Mouse (Mus musculus) stomach, embryonic 14.5 days (tissue): Measurements from ENCODE around the gene Unc93b1. TPM values are rescaled to one million over a fixed set of nuclear protein-coding genes. Genes with fewer than 3 reads are reported as not detected.

ENCODE experiments used
- ATAC-seq: fragments of 200-750 bp; cut with Nextera tagmentation; 2 replicates; pipeline ENCODE4 v1.8.0; 2017; ENCODE audit warnings: low read depth, moderate TSS enrichment; ENCODE audit not compliant: insufficient number of reproducible peaks, insufficient read depth, low FRiP score
- H3K27ac ChIP-seq: fragments of 300-500 bp; sonication (generic); 2 replicates; pipeline ENCODE4 v1.5.1; 2014; ENCODE audit warnings: mild to moderate bottlenecking, low read length, moderate library complexity, mixed read lengths
- H3K27me3 ChIP-seq: fragments of 300-500 bp; sonication (generic); 2 replicates; pipeline ENCODE4 v1.6.1; 2014; ENCODE audit warnings: low read length, control low read depth, mixed read lengths; ENCODE audit not compliant: control insufficient read depth, insufficient read depth
- H3K36me3 ChIP-seq: fragments of 300-500 bp; sonication (generic); 2 replicates; pipeline ENCODE4 v1.6.1; 2014; ENCODE audit warnings: mild to moderate bottlenecking, control low read depth, low read length, moderate library complexity, mixed read lengths; ENCODE audit not compliant: control insufficient read depth, insufficient read depth
- H3K4me1 ChIP-seq: fragments of 300-500 bp; sonication (generic); 2 replicates; pipeline ENCODE4 v1.6.1; 2014; ENCODE audit warnings: low read length, control low read depth, mixed read lengths; ENCODE audit not compliant: control insufficient read depth, insufficient read depth
- H3K4me2 ChIP-seq: fragments of 300-500 bp; sonication (generic); replicated peaks from 2 replicates; pipeline ENCODE4 v1.6.1; 2014; ENCODE audit warnings: low read depth, low read length, control low read depth
- H3K4me3 ChIP-seq: fragments of 300-500 bp; sonication (generic); 2 replicates; pipeline ENCODE4 v1.5.1; 2014; ENCODE audit warnings: low read depth, low read length, control low read depth
- H3K9ac ChIP-seq: fragments of 300-500 bp; sonication (generic); replicated peaks from 2 replicates; pipeline ENCODE4 v1.6.1; 2014; ENCODE audit warnings: low read depth, mild to moderate bottlenecking, control low read depth, low read length, moderate library complexity, mixed read lengths
- H3K9me3 ChIP-seq: fragments of 300-500 bp; sonication (generic); 2 replicates; pipeline ENCODE4 v1.6.1; 2016; ENCODE audit warnings: low read depth, low read length, control low read depth; ENCODE audit not compliant: control insufficient read depth
- WGBS: fragments of 180-500 bp; shearing (Covaris S2); extraction: QIAGEN DNeasy Blood & Tissue Kit; methylation state at CpG from one replicate; pipeline ENCODE4 v1.1.7; 2014; 5-methylcytosine and 5-hydroxymethylcytosine counted together
- polyA plus RNA-seq: library from polyadenylated mRNA; unstranded; fragments of >200 nt; fragmentation: Nextera tagmentation; extraction: Ambion mirVana; gene quantifications from 2 replicates; pipeline ENCODE4 v1.2.1, GENCODE M21; 2014

Gene Unc93b1
- polyA plus RNA-seq: 13.1 and 15.4 TPM in 2 replicates

DNA sequence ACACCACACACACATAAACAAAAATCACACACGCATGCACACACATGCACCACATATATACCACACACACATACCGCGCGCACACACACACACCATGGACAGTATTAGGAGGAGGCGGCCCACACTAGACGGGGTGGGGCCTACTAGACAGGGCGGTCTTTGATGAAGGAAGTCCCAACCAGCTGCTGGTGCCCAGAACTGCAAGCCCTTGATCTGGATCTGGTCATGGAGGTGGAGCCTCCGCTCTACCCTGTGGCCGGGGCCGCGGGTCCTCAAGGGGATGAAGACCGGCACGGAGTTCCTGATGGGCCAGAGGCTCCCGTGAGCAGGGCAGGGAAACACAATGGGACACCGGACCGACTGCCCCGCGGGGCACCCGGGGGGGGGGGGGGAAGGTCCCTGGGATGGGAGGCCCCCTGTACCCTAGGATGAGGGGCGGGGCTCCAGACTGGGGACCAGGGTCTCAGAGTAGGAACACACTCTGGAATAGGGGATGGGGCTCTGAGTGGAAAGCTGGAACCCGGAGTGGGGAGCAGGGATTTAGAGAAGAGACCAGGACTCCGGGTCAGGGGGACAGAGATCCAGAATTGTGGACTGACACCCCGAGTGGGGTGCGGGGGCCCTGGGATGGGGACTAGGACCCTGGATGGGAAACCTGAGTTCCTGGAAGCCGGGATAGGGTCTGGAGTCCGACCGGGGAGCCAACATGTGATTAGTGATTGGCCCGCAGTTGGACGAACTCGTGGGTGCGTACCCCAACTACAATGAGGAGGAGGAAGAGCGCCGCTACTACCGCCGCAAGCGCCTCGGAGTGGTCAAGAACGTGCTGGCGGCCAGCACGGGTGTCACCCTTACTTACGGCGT, at the start of gene Unc93b1:
TSS of gene Unc93b1 (plus strand) at position 155 of the 864 bp plus-strand sequence.
- Histone ChIP-seq H3K4me2 (peak within 1 kb of the TSS; percentile 78), H3K9ac (peak within 1 kb of the TSS; percentile 36; the same call in 1 of the 2 replicates), H3K9me3 (no peaks in the 10 kb centered on the region), H3K27ac (0 out of 2 replicates have a peak within 1 kb of the TSS, but pooled peaks have one; percentile 3), H3K4me1 (peaks cover 14% of the 10 kb centered on the region; the same call in 1 of the 2 replicates), H3K4me3 (peak within 1 kb of the TSS; percentile 48), H3K27me3 (no peaks in the 10 kb centered on the region), H3K36me3 (no peaks in the 10 kb centered on the region)
- 7% methylated on average over 42 of the region's 42 CpGs for whole genome bisulfite sequencing
- peak; percentile 84 for ATAC-seq

DNA sequence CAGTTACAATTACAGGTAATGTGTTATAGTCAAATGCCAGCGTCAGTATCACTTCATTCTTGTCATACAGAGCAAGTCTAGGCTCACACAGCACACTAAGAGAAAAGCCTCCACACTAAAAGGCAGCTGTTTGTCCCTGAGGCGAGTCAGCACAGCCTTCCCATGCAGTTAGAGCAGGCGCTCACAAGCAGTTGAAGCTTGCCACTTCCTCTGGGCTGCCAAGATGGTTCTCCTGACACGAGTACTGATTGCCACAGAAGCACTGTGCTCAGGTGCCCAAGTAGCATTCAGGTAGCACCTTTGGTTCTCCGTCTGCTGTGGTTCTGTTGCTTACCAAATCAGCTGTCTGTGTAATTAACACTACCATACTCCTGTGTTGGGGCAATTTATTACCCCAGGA, 45.9 kb upstream of the Unc93b1 start:
- H3K4me1 ChIP-seq: no peaks in the 10 kb centered on the region
- H3K9me3 ChIP-seq: no peaks in the 10 kb centered on the region
- 89% methylated on average over 5 of the region's 5 CpGs for WGBS
- H3K4me2 ChIP-seq: no peak overlapping the region
- no peak overlapping the region for H3K4me3 ChIP-seq
- H3K36me3 ChIP-seq: peaks cover 59% of the 10 kb centered on the region
- no peaks in the 10 kb centered on the region for H3K27me3 ChIP-seq
- no peak overlapping the region for H3K9ac ChIP-seq
- ATAC-seq: no peak
- no peak overlapping the region for H3K27ac ChIP-seq

- ATAC-seq: no peak
- WGBS: 78% methylated on average over 8 of the region's 8 CpGs
These were observed 44.8 kb upstream of the Unc93b1 start for GRCm38 (mm10) chr19:3890181-3890580.

GRCm38 (mm10) chr19:3893545-3894116, 41.4 kb upstream of the Unc93b1 start:
- Histone ChIP-seq H3K4me1 (no peaks in the 10 kb centered on the region), H3K36me3 (peaks cover 72% of the 10 kb centered on the region), H3K27ac (no peak overlapping the region), H3K4me2 (no peak overlapping the region), H3K9me3 (no peaks in the 10 kb centered on the region), H3K9ac (no peak overlapping the region), H3K4me3 (no peak overlapping the region), H3K27me3 (no peaks in the 10 kb centered on the region)
- WGBS: 83% methylated on average over 4 of the region's 4 CpGs
- ATAC-seq: no peak

More at GRCm38 (mm10) chr19:3890181-3890580, 44.8 kb upstream of the Unc93b1 start:
- Histone ChIP-seq H3K4me1 (no peaks in the 10 kb centered on the region), H3K36me3 (peaks cover 64% of the 10 kb centered on the region), H3K9ac (no peak overlapping the region), H3K4me3 (no peak overlapping the region), H3K9me3 (no peaks in the 10 kb centered on the region), H3K4me2 (no peak overlapping the region), H3K27ac (no peak overlapping the region), H3K27me3 (no peaks in the 10 kb centered on the region)

- Histone ChIP-seq H3K4me3 (no peak overlapping the region), H3K4me1 (no peaks in the 10 kb centered on the region), H3K9me3 (no peaks in the 10 kb centered on the region), H3K9ac (no peak overlapping the region), H3K36me3 (peaks cover 72% of the 10 kb centered on the region), H3K4me2 (no peak overlapping the region), H3K27me3 (no peaks in the 10 kb centered on the region), H3K27ac (no peak overlapping the region)
- no peak for ATAC-seq
- WGBS: 87% methylated on average over 2 of the region's 2 CpGs
These were observed 40.7 kb upstream of the Unc93b1 start for GRCm38 (mm10) chr19:3894294-3894693.

DNA sequence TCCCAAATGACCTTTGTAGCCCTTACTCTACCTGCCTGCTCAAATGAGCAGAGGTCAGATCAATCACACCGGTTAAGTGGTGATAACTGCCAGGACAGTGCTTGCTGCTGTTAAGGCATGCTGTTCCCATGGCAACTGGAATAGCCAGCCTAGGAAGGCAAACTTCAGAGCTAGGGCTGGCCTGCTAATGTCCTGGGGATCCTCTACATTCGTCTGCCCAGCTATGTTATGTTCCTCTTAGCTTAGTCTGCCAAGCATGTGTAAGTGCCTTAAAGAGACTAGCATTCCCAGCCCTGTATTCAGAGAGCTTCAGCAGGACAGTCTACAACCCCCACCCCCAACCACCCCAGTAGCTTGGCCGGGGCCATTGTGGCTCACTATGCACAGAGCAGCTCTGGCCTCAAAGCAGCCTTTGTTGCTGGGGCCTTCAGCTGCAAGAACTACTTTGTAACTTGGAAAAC, 39.8 kb upstream of the Unc93b1 start:
- Histone ChIP-seq H3K4me3 (no peak overlapping the region), H3K4me1 (no peaks in the 10 kb centered on the region), H3K9ac (no peak overlapping the region), H3K9me3 (no peaks in the 10 kb centered on the region), H3K36me3 (peaks cover 67% of the 10 kb centered on the region), H3K27ac (no peak overlapping the region), H3K27me3 (no peaks in the 10 kb centered on the region), H3K4me2 (no peak overlapping the region)
- WGBS: 24% methylated on average over 3 of the region's 3 CpGs
- 0 out of 2 replicates have a peak, but pooled peaks have one; percentile 56 for ATAC-seq

DNA sequence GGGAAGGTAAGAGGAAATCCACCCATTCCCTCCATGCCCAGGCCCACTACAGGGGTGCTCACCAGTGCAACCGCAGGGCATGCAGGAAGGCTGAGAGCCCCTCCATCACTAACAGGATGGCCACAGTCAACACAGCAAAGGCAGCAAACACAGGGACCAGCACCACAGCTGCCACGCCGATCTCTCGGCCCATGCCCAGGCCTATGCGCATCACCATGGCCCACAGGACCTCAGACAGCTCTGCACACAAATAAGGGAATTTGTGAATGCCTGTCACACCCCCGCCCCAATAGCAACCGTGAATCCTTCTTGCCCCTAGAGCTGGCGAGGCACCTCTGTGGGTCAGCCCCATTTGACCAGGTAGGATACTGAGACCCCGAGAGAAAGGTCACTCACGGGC, 38.8 kb upstream of the Unc93b1 start:
- Histone ChIP-seq H3K27ac (no peak overlapping the region), H3K4me3 (no peak overlapping the region), H3K36me3 (peaks cover 57% of the 10 kb centered on the region), H3K27me3 (no peaks in the 10 kb centered on the region), H3K9me3 (no peaks in the 10 kb centered on the region), H3K9ac (no peak overlapping the region), H3K4me2 (no peak overlapping the region), H3K4me1 (no peaks in the 10 kb centered on the region)
- 89% methylated on average over 10 of the region's 10 CpGs for WGBS
- no peak for ATAC-seq

- no peak for ATAC-seq
- H3K27me3 ChIP-seq: no peaks in the 10 kb centered on the region
- no peak overlapping the region for H3K9ac ChIP-seq
- WGBS: 95% methylated on average over 5 of the region's 5 CpGs
- peaks cover 54% of the 10 kb centered on the region for H3K36me3 ChIP-seq
- H3K9me3 ChIP-seq: no peaks in the 10 kb centered on the region
- H3K4me3 ChIP-seq: no peak overlapping the region
- H3K4me1 ChIP-seq: no peaks in the 10 kb centered on the region
- no peak overlapping the region for H3K27ac ChIP-seq
- H3K4me2 ChIP-seq: no peak overlapping the region
These were observed 37.4 kb upstream of the Unc93b1 start for GRCm38 (mm10) chr19:3897557-3897956.
